Mouse (Mus musculus): ENCODE measurements around the gene Bsnd. TPM values are rescaled to one million over a fixed set of nuclear protein-coding genes. Genes with fewer than 3 reads are reported as not detected.
A peak's percentile ranks its signal among the peaks of the same experiment; 100 is the strongest.

The Bsnd gene
- not detected in 2 replicates for polyA plus RNA-seq (2012; ENCODE audit: insufficient read depth, low replicate concordance)

GRCm38 (mm10) chr4:106492116-106492515 lies at the start of gene Bsnd:
Gene Bsnd (minus strand): TSS chr4:106492283.
- H3K9me3 ChIP-seq, result no peaks in the 10 kb centered on the region
- H3K27me3 ChIP-seq (replicated peaks), result peaks cover 82% of the 10 kb centered on the region
- H3K36me3 ChIP-seq (replicated peaks; ENCODE audit: low read length), result no peaks in the 10 kb centered on the region
- H3K4me3 ChIP-seq (replicated peaks), result no peak within 1 kb of the TSS
- no peaks in the 10 kb centered on the region for H3K4me1 ChIP-seq
- TF ChIP-seq GATA1 (IDR thresholded peaks at IDR 0.05; ENCODE audit: borderline replicate concordance, low read length), result no peak
- TF ChIP-seq FLI1 (IDR thresholded peaks at IDR 0.05; ENCODE audit: low read length), result no peak

GRCm38 (mm10) chr4:106541491-106541890 lies 49.4 kb upstream of the Bsnd start:
- H3K4me1 ChIP-seq, result peaks cover 22% of the 10 kb centered on the region
- TF ChIP-seq GATA1 (IDR thresholded peaks at IDR 0.05; ENCODE audit: borderline replicate concordance, low read length) (no peak), FLI1 (IDR thresholded peaks at IDR 0.05; ENCODE audit: low read length) (no peak)

GRCm38 (mm10) chr4:106539756-106540155 lies 47.7 kb upstream of the Bsnd start:
- H3K36me3 ChIP-seq (replicated peaks; ENCODE audit: low read length), result no peaks in the 10 kb centered on the region
- H3K4me1 ChIP-seq, result peaks cover 29% of the 10 kb centered on the region
- H3K9me3 ChIP-seq, result 0 out of 2 replicates have a peak, but pooled peaks cover 7% of the 10 kb centered on the region
- no peak overlapping the region for H3K4me3 ChIP-seq (replicated peaks)
- TF ChIP-seq FLI1 (IDR thresholded peaks at IDR 0.05; ENCODE audit: low read length), result no peak
- TF ChIP-seq GATA1 (IDR thresholded peaks at IDR 0.05; ENCODE audit: borderline replicate concordance, low read length), result no peak
- H3K27me3 ChIP-seq (replicated peaks), result peaks cover 54% of the 10 kb centered on the region

More at GRCm38 (mm10) chr4:106541491-106541890, 49.4 kb upstream of the Bsnd start:
- Histone ChIP-seq H3K36me3 (replicated peaks; ENCODE audit: low read length) (no peaks in the 10 kb centered on the region), H3K9me3 (0 out of 2 replicates have a peak, but pooled peaks cover 7% of the 10 kb centered on the region), H3K4me3 (replicated peaks) (no peak overlapping the region), H3K27me3 (replicated peaks) (peaks cover 57% of the 10 kb centered on the region)

- peaks cover 38% of the 10 kb centered on the region for H3K27me3 ChIP-seq (replicated peaks)
- no peaks in the 10 kb centered on the region for H3K36me3 ChIP-seq (replicated peaks; ENCODE audit: low read length)
- H3K9me3 ChIP-seq, result 0 out of 2 replicates have a peak, but pooled peaks cover 5% of the 10 kb centered on the region
- no peak for TF ChIP-seq FLI1 (IDR thresholded peaks at IDR 0.05; ENCODE audit: low read length)
- TF ChIP-seq GATA1 (IDR thresholded peaks at IDR 0.05; ENCODE audit: borderline replicate concordance, low read length), result no peak
- H3K4me3 ChIP-seq (replicated peaks), result no peak overlapping the region
- H3K4me1 ChIP-seq, result peaks cover 44% of the 10 kb centered on the region
Observed at GRCm38 (mm10) chr4:106534256-106534655, 42.2 kb upstream of the Bsnd start.

- H3K27me3 ChIP-seq (replicated peaks), result peaks cover 31% of the 10 kb centered on the region
- H3K4me1 ChIP-seq, result peaks cover 48% of the 10 kb centered on the region
- no peak overlapping the region for H3K4me3 ChIP-seq (replicated peaks)
- H3K9me3 ChIP-seq, result no peaks in the 10 kb centered on the region
- TF ChIP-seq FLI1 (IDR thresholded peaks at IDR 0.05; ENCODE audit: low read length) (no peak), GATA1 (IDR thresholded peaks at IDR 0.05; ENCODE audit: borderline replicate concordance, low read length) (no peak)
- no peaks in the 10 kb centered on the region for H3K36me3 ChIP-seq (replicated peaks; ENCODE audit: low read length)
Observed at GRCm38 (mm10) chr4:106533421-106534080, 41.5 kb upstream of the Bsnd start.

- peaks cover 40% of the 10 kb centered on the region for H3K4me1 ChIP-seq
- peaks cover 32% of the 10 kb centered on the region for H3K27me3 ChIP-seq (replicated peaks)
- H3K36me3 ChIP-seq (replicated peaks; ENCODE audit: low read length), result no peaks in the 10 kb centered on the region
- H3K9me3 ChIP-seq, result no peaks in the 10 kb centered on the region
- TF ChIP-seq FLI1 (IDR thresholded peaks at IDR 0.05; ENCODE audit: low read length), result no peak
- TF ChIP-seq GATA1 (IDR thresholded peaks at IDR 0.05; ENCODE audit: borderline replicate concordance, low read length), result no peak
- H3K4me3 ChIP-seq (replicated peaks), result no peak overlapping the region
Observed at GRCm38 (mm10) chr4:106530113-106530482, 38.0 kb upstream of the Bsnd start.

GRCm38 (mm10) chr4:106529375-106530112 lies 37.5 kb upstream of the Bsnd start:
- Histone ChIP-seq H3K27me3 (replicated peaks) (peaks cover 33% of the 10 kb centered on the region), H3K36me3 (replicated peaks; ENCODE audit: low read length) (no peaks in the 10 kb centered on the region), H3K4me1 (peaks cover 37% of the 10 kb centered on the region), H3K9me3 (no peaks in the 10 kb centered on the region), H3K4me3 (replicated peaks) (peak overlapping the region; percentile 89)
- TF ChIP-seq FLI1 (IDR thresholded peaks at IDR 0.05; ENCODE audit: low read length) (no peak), GATA1 (IDR thresholded peaks at IDR 0.05; ENCODE audit: borderline replicate concordance, low read length) (no peak)

- TF ChIP-seq GATA1 (IDR thresholded peaks at IDR 0.05; ENCODE audit: borderline replicate concordance, low read length) (no peak), FLI1 (IDR thresholded peaks at IDR 0.05; ENCODE audit: low read length) (no peak)
- Histone ChIP-seq H3K27me3 (replicated peaks) (peaks cover 27% of the 10 kb centered on the region), H3K36me3 (replicated peaks; ENCODE audit: low read length) (no peaks in the 10 kb centered on the region), H3K4me1 (peaks cover 34% of the 10 kb centered on the region), H3K9me3 (no peaks in the 10 kb centered on the region), H3K4me3 (replicated peaks) (no peak overlapping the region)
Observed at GRCm38 (mm10) chr4:106527856-106528547, 35.9 kb upstream of the Bsnd start.

- TF ChIP-seq GATA1 (IDR thresholded peaks at IDR 0.05; ENCODE audit: borderline replicate concordance, low read length) (no peak), FLI1 (IDR thresholded peaks at IDR 0.05; ENCODE audit: low read length) (no peak)
- Histone ChIP-seq H3K36me3 (replicated peaks; ENCODE audit: low read length) (no peaks in the 10 kb centered on the region), H3K27me3 (replicated peaks) (peaks cover 32% of the 10 kb centered on the region), H3K4me1 (peaks cover 31% of the 10 kb centered on the region), H3K4me3 (replicated peaks) (no peak overlapping the region), H3K9me3 (no peaks in the 10 kb centered on the region)
Observed at GRCm38 (mm10) chr4:106525001-106525400, 32.9 kb upstream of the Bsnd start.

All from megakaryocyte, embryonic 14.5 days (primary cell).